Mouse (Mus musculus): ENCODE measurements around the gene Fcmr. TPM values are rescaled to one million over a fixed set of nuclear protein-coding genes. Genes with fewer than 3 reads are reported as not detected.

Fcmr gene
- total RNA-seq (2021): 0.76 and 1.1 TPM in 2 replicates
- long read RNA-seq: 0 reads

GRCm38 (mm10) chr1:130865541-130866221, at the start of gene Fcmr:
Gene Fcmr (plus strand): TSS chr1:130865669.
- no peak for DNase-seq

GRCm38 (mm10) chr1:130819737-130820136, 45.7 kb upstream of the Fcmr start:
- no peak for DNase-seq

- DNase-seq: no peak
Observed at GRCm38 (mm10) chr1:130820316-130821148, 44.9 kb upstream of the Fcmr start.

GRCm38 (mm10) chr1:130821149-130821471, 44.4 kb upstream of the Fcmr start:
- DNase-seq: no peak

GRCm38 (mm10) chr1:130821911-130822625, 43.4 kb upstream of the Fcmr start:
- no peak for DNase-seq

GRCm38 (mm10) chr1:130826448-130826847, 39.0 kb upstream of the Fcmr start, which contains the start of gene Pigr:
Gene Pigr (plus strand): TSS chr1:130826684.
- no peak for DNase-seq

DNA sequence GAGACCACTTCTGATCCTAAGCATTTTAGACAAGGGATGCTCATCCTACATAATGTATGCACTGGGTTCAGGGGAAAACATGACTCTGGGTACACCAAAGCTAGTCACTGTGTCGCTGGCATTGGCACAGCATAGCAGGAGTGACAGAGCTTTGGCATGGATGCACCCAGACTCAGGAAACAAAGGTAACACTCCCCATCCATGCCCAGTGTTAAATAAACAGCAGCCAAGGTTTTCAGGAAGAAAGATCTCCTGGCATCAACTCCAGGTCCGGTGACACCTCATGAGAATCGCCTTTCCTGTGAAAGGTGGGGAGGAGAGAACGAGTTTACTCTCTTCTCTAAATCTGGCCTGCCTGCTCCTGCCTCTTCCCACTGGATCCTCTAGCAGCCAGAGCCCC, 36.8 kb upstream of the Fcmr start:
- DNase-seq: no peak

DNA sequence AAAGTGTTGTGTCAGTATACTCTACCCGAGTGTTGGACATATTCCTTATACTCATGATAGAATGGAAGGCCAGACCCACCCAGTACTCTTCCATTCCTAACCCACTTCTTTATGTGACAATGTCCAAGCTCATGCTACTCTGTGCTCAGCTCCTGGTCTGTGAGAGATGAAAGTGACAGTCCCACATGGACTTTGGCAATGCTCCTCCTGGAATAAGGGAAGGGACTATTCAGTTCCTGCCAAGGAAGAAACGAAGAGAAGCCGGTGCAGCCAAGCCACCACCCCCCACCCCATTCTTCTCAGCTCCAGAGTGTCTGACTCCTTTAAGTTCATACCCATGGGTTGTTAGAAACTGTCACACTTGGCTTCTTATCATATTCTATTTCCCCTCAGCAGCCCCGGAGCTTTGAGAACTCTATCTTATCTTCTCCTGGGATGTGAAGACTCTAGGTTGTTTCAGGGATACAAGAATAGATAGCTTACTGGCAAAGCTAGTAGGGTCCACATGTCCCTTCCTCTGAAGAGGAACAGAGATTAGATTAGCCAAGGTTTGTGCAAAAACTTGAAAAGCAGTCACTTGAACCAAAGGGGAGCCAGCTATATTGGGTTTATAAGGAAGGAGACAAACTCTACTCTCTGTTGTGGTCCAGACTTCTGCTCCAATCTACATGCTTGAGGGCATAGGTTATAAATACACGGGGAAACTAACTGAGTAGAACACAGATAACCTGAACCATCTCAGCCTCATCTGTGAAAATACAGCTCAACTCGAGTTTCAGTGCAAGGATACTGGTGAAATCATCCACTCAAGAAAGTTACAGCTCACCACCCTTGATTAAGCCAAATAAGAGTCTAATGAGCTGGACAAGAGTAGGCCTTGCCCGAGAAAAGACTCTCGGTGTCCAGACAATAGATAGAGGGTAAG, 35.3 kb upstream of the Fcmr start:
- DNase-seq: no peak

- no peak for DNase-seq
Observed at GRCm38 (mm10) chr1:130832230-130833149, 33.0 kb upstream of the Fcmr start.

DNA sequence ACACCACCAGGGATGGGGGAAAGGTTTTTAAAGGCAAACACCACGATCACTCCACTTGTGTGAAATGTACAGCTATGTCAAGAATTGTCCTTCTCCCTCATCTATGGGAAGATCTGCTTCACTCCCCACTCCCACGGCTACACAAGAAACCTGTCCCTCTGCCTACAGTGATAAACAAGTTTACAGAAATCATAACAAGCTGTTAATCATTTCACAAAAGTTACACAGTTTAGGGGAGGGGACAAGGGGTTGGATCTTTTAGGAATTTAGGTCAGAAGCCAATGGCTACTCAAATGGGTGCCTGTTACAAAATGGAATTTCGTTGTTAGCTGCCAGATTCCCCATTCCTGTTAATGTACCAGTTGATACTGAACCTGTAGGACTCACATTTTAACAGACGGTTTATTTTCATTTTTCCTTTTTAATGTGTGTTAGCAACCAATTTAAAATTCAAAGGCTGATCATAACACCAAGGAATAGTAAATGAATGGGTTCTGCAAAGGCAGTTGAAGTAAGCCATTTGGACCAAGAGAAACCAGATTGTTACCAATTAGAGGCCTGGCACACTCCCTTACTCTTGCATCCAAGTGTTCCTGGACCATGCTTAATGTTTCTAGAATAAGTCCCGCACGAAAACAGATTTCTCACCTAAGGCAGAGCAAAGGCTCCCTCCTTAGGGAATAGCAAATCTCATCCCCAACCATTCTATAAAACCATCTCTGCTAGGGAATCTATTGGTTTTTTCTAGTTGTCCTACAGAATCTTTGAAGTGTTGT, 30.1 kb upstream of the Fcmr start:
- no peak for DNase-seq

- DNase-seq: no peak
Observed at GRCm38 (mm10) chr1:130838288-130838687, 27.2 kb upstream of the Fcmr start.

DNA sequence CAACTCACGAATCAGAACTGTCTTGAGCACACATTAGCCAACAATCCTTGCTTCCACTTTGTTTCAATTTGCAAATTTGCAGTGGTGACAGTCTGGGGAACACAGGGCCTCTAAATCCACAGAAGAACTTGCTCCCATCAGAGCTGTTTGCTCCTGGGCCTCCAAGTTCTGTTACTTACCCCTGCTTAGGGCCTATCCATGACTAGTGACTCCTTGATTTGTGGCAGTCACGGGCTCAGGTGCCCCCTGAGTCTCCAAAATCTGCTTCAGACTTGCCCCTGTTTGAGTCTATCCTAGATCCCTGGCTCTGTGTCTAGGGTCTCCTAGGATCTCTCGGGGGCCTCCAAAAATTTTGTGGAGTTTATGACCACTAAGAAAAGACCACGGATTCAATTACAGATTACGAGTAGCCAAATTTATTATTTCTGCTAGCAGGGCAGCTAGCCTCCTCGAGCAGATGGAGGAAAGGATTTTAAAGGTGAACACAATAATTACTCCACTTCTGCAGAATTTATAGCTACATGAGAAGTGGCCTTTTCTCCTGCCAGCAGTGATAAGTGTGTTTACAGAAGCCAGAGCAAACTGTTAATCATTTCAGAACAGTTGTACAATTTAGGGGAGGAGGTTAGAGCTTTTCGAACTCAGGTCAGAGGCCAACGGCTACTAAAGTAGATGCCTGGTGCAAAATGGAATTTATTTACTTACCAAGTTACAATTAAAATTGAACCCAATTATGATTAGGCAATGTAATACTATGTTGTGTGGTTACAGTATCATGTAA, 24.7 kb upstream of the Fcmr start:
- DNase-seq: no peak

- no peak for DNase-seq
Observed at GRCm38 (mm10) chr1:130841621-130842020, 23.8 kb upstream of the Fcmr start.

- no peak for DNase-seq
Observed at GRCm38 (mm10) chr1:130844516-130844915, 21.0 kb upstream of the Fcmr start.

- no peak for DNase-seq
Observed at GRCm38 (mm10) chr1:130849530-130850214, 15.8 kb upstream of the Fcmr start.

- no peak for DNase-seq
Observed at GRCm38 (mm10) chr1:130850405-130850804, 15.1 kb upstream of the Fcmr start.

- DNase-seq: no peak
Observed at GRCm38 (mm10) chr1:130854819-130855218, 10.7 kb upstream of the Fcmr start.

DNA sequence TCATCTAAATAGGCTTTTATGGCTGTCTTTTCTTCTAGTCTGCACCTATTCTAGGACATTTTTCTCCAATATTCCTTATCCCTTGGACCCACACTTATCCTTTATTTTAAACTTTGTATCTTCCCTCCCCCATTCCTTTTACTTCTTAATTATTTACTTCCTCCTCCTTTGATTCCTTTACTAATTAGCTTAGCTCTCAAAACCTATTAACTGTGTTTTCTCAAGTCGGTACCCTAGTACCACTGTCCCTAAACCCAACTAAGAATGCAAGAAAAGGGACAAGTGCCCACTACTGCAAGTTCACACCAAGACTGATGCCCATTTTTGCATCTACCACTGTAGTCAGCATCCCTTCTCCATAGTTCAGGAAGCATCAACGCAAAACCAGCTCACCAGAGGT, 9.7 kb upstream of the Fcmr start:
- no peak for DNase-seq

GRCm38 (mm10) chr1:130857456-130857855, 8.0 kb upstream of the Fcmr start:
- DNase-seq: no peak

Measured in adrenal gland, postnatal 25 days (tissue).